In the genomic region with DNA sequence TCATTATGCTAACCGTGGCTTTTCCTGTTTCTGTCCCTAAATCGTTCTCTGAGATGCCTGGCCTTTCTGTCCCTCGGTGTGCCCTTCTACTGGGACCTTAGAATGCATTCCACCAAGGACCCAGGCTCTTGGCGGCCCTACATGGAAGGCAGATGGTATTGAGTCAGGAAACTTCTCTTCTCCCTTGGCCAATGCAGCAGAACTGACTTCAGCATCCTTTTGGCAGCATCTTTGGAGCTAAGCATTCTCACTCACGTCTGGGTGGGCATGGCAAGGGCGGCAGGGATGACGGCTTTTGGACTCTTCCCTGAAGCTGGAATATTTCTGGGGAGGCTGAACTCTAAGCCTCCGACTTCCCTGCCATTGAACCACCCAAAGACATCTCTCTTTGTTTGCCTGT, we compare ENCODE assay signal across 18 mouse cellular contexts.
A peak's percentile ranks its signal among the peaks of the same experiment; 100 is the strongest.
DNase-seq lines count a peak whose midpoint lies in the region; ATAC-seq lines count a peak whose summit lies in the region.
"Had no signal": no experiment of that assay in that cellular context is flagged by ENCODE, and none has a peak within 500 bp of the region (broad histone marks: within the 10 kb centered on the region; RNA-seq: fewer than 3 reads in every experiment).

No protein-coding gene starts in this region.

- no peak for ATAC-seq in cerebellum, adult (ENCODE audit: insufficient number of reproducible peaks, low FRiP score, low TSS enrichment)
- ATAC-seq: activated CD4-positive, CD25-positive, alpha-beta regulatory T cell, adult 4 months; CD4-positive, CD25-positive, alpha-beta regulatory T cell, adult 4 months; Patski had no signal

- peak; percentile 59 to 64 for DNase-seq in cerebellum, postnatal 10 days
- DNase-seq in cerebellum, adult 18-20 months: no peak
- DNase-seq in cerebellum, postnatal 14 days: peak; percentile 23 to 38
- DNase-seq: adrenal gland, adult 2 months; adrenal gland, adult 8-10 months; adrenal gland, postnatal 10 days; adrenal gland, postnatal 14 days; adrenal gland, postnatal 25 days; adrenal gland, postnatal 36 days; B cell, adult 2 months; cerebellum, adult 11 months; cerebellum, adult 11-12 months; cerebellum, adult 2 months; cerebellum, adult 8-10 months had no signal

Comparison
In these comparisons a context has a peak if more than half of its experiments do, and no peak if none do; other contexts are left out.
1. DNase-seq: peak in cerebellum, postnatal 10 days (2 of 2) and cerebellum, postnatal 14 days (2 of 2); none in cerebellum, adult 18-20 months (0 of 2).